Mouse (Mus musculus): Measurements from ENCODE around the gene Tns4. TPM values are rescaled to one million over a fixed set of nuclear protein-coding genes. Genes with fewer than 3 reads are reported as not detected.

Tns4 gene
- total and polyA plus RNA-seq, 2 experiments from 2014 or later = 0.05 to 0.69 TPM

- Histone ChIP-seq H3K36me3 (replicated peaks; ENCODE audit: control insufficient read depth, insufficient read depth, low read length) (no peaks in the 10 kb centered on the region), H3K27ac (ENCODE audit: low read depth) (peak overlapping the region; percentile 44), H3K9ac (replicated peaks; ENCODE audit: low read depth, low read length) (no peak overlapping the region), H3K4me1 (ENCODE audit: control insufficient read depth, insufficient read depth) (0 out of 2 replicates have a peak, but pooled peaks cover 6% of the 10 kb centered on the region), H3K4me2 (ENCODE audit: low read depth, low read length) (0 out of 2 replicates have a peak overlapping the region, but pooled peaks have one; percentile 1), H3K4me3 (ENCODE audit: low read depth, low read length) (no peak overlapping the region), H3K9me3 (replicated peaks; ENCODE audit: control insufficient read depth, low read length) (no peaks in the 10 kb centered on the region), H3K27me3 (ENCODE audit: control insufficient read depth, insufficient read depth, low read length) (no peaks in the 10 kb centered on the region)
- DNase-seq (ENCODE audit: low spot score) (no peak), ATAC-seq (ENCODE audit: insufficient read depth, low read depth) (peak; percentile 9; the same call in 1 of the 2 replicates)
- WGBS = 69% methylated on average over 3 of the region's 3 CpGs
- TF ChIP-seq EP300 (IDR thresholded peaks at IDR 0.05; ENCODE audit: low read depth) (no peak), CTCF (IDR thresholded peaks at IDR 0.05; ENCODE audit: low read depth) (peak; percentile 17; the same call in 1 of the 2 replicates)
These were observed 23.8 kb downstream of the Tns4 start for GRCm38 (mm10) chr11:99065353-99065752.

GRCm38 (mm10) chr11:99063406-99064131, 25.5 kb downstream of the Tns4 start:
- ATAC-seq (ENCODE audit: insufficient read depth, low read depth) = no peak
- H3K4me1 ChIP-seq (ENCODE audit: control insufficient read depth, insufficient read depth) = 0 out of 2 replicates have a peak, but pooled peaks cover 6% of the 10 kb centered on the region

GRCm38 (mm10) chr11:99062661-99063060, 26.4 kb downstream of the Tns4 start:
- no peak for ATAC-seq (ENCODE audit: insufficient read depth, low read depth)
- Histone ChIP-seq H3K4me2 (ENCODE audit: low read depth, low read length) (no peak overlapping the region), H3K9me3 (replicated peaks; ENCODE audit: control insufficient read depth, low read length) (peaks cover 9% of the 10 kb centered on the region; the same call in 1 of the 2 replicates), H3K36me3 (replicated peaks; ENCODE audit: control insufficient read depth, insufficient read depth, low read length) (no peaks in the 10 kb centered on the region), H3K9ac (replicated peaks; ENCODE audit: low read depth, low read length) (no peak overlapping the region), H3K27me3 (ENCODE audit: control insufficient read depth, insufficient read depth, low read length) (no peaks in the 10 kb centered on the region), H3K4me3 (ENCODE audit: low read depth, low read length) (no peak overlapping the region), H3K27ac (ENCODE audit: low read depth) (no peak overlapping the region), H3K4me1 (ENCODE audit: control insufficient read depth, insufficient read depth) (0 out of 2 replicates have a peak, but pooled peaks cover 6% of the 10 kb centered on the region)
- no peak for DNase-seq (ENCODE audit: low spot score)
- TF ChIP-seq EP300 (IDR thresholded peaks at IDR 0.05; ENCODE audit: low read depth) (no peak), CTCF (IDR thresholded peaks at IDR 0.05; ENCODE audit: low read depth) (no peak)
- 94% methylated on average over 7 of the region's 7 CpGs for WGBS

More at GRCm38 (mm10) chr11:99063406-99064131, 25.5 kb downstream of the Tns4 start:
- TF ChIP-seq CTCF (IDR thresholded peaks at IDR 0.05; ENCODE audit: low read depth) = no peak
- TF ChIP-seq EP300 (IDR thresholded peaks at IDR 0.05; ENCODE audit: low read depth) = no peak
- Histone ChIP-seq H3K4me2 (ENCODE audit: low read depth, low read length) (no peak overlapping the region), H3K27ac (ENCODE audit: low read depth) (no peak overlapping the region), H3K4me3 (ENCODE audit: low read depth, low read length) (no peak overlapping the region), H3K9me3 (replicated peaks; ENCODE audit: control insufficient read depth, low read length) (peaks cover 9% of the 10 kb centered on the region; the same call in 1 of the 2 replicates), H3K36me3 (replicated peaks; ENCODE audit: control insufficient read depth, insufficient read depth, low read length) (no peaks in the 10 kb centered on the region), H3K9ac (replicated peaks; ENCODE audit: low read depth, low read length) (no peak overlapping the region), H3K27me3 (ENCODE audit: control insufficient read depth, insufficient read depth, low read length) (no peaks in the 10 kb centered on the region)
- 62% methylated on average over 8 of the region's 8 CpGs for WGBS
- DNase-seq (ENCODE audit: low spot score) = no peak

GRCm38 (mm10) chr11:99060435-99060834, 28.7 kb downstream of the Tns4 start:
- Histone ChIP-seq H3K4me3 (ENCODE audit: low read depth, low read length) (no peak overlapping the region), H3K27ac (ENCODE audit: low read depth) (no peak overlapping the region), H3K27me3 (ENCODE audit: control insufficient read depth, insufficient read depth, low read length) (no peaks in the 10 kb centered on the region), H3K9me3 (replicated peaks; ENCODE audit: control insufficient read depth, low read length) (peaks cover 9% of the 10 kb centered on the region; the same call in 1 of the 2 replicates), H3K36me3 (replicated peaks; ENCODE audit: control insufficient read depth, insufficient read depth, low read length) (no peaks in the 10 kb centered on the region), H3K9ac (replicated peaks; ENCODE audit: low read depth, low read length) (no peak overlapping the region), H3K4me2 (ENCODE audit: low read depth, low read length) (no peak overlapping the region), H3K4me1 (ENCODE audit: control insufficient read depth, insufficient read depth) (peaks cover 2% of the 10 kb centered on the region; the same call in 1 of the 2 replicates)
- TF ChIP-seq EP300 (IDR thresholded peaks at IDR 0.05; ENCODE audit: low read depth) = no peak
- TF ChIP-seq CTCF (IDR thresholded peaks at IDR 0.05; ENCODE audit: low read depth) = no peak
- ATAC-seq (ENCODE audit: insufficient read depth, low read depth) (no peak), DNase-seq (ENCODE audit: low spot score) (no peak)
- 76% methylated on average over 3 of the region's 3 CpGs for WGBS

DNA sequence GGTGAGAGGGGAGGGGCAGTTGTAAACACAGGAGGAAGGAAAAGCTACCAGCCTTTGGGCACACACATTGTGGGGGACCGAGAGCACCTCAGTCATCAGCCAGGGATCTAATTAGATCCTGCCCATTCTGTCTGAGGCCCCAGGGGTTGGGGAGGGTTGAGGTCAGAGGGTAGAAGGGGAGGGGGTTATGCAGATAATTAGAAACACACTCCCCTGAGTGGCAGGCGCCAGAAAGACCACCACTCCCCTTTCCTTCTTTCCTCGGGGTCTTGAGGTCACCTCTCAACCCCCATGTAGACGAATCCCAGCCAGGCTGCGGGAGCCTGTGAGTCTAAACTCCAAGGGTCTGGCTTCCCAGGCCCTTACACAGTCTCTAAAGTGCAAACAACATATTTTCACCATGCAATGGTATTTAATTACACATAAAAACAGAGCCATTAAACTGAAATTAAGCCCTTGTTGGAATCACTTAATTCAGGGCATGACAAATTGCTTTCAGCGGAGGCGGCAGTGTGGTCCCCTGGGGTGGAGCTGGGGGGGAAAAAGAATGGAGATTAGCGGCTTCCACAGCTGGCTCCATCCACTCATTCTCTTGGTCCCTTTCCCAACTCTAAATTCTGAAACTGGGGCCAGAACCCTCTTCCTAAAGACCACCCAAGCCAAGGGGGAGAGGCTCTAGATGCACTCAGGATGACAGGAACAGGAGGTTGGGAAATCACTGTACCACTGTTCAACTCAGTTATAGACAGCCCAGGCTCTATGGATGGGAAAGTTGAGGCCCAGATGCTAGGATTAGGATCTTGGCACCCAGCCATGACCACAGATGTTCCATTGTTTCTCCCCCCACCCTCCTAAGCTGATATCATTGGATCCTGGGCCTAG, 33.3 kb downstream of the Tns4 start:
- Histone ChIP-seq H3K4me2 (ENCODE audit: low read depth, low read length) (no peak overlapping the region), H3K4me1 (ENCODE audit: control insufficient read depth, insufficient read depth) (peaks cover 6% of the 10 kb centered on the region; the same call in 1 of the 2 replicates), H3K9me3 (replicated peaks; ENCODE audit: control insufficient read depth, low read length) (peaks cover 9% of the 10 kb centered on the region; the same call in 1 of the 2 replicates), H3K9ac (replicated peaks; ENCODE audit: low read depth, low read length) (no peak overlapping the region), H3K27ac (ENCODE audit: low read depth) (peak overlapping the region; percentile 38; the same call in 1 of the 2 replicates), H3K4me3 (ENCODE audit: low read depth, low read length) (no peak overlapping the region), H3K27me3 (ENCODE audit: control insufficient read depth, insufficient read depth, low read length) (no peaks in the 10 kb centered on the region), H3K36me3 (replicated peaks; ENCODE audit: control insufficient read depth, insufficient read depth, low read length) (peaks cover 8% of the 10 kb centered on the region; the same call in 1 of the 2 replicates)
- WGBS = 40% methylated on average over 8 of the region's 8 CpGs
- no peak for DNase-seq (ENCODE audit: low spot score)
- TF ChIP-seq CTCF (IDR thresholded peaks at IDR 0.05; ENCODE audit: low read depth) = no peak
- TF ChIP-seq EP300 (IDR thresholded peaks at IDR 0.05; ENCODE audit: low read depth) = no peak
- peak; percentile 41; the same call in 1 of the 2 replicates for ATAC-seq (ENCODE audit: insufficient read depth, low read depth)
